Mouse (Mus musculus) NIH3T3 (cell line): ENCODE data around the gene Prkcd.

Experiments
- DNase-seq: peaks from one replicate; pipeline ENCODE4 v3.0.0-alpha.2; 2012; ENCODE audit warnings: low read depth

Prkcd gene

GRCm38 (mm10) chr14:30625856-30626726 lies at the start of gene Prkcd:
Prkcd (minus strand) TSS chr14:30626210.
- peak; percentile 86 for DNase-seq

- no peak for DNase-seq
Observed at GRCm38 (mm10) chr14:30674947-30675346, 48.9 kb upstream of the Prkcd start.

- DNase-seq, result peak; percentile 94
Observed at GRCm38 (mm10) chr14:30671986-30672312, 45.9 kb upstream of the Prkcd start.

DNA sequence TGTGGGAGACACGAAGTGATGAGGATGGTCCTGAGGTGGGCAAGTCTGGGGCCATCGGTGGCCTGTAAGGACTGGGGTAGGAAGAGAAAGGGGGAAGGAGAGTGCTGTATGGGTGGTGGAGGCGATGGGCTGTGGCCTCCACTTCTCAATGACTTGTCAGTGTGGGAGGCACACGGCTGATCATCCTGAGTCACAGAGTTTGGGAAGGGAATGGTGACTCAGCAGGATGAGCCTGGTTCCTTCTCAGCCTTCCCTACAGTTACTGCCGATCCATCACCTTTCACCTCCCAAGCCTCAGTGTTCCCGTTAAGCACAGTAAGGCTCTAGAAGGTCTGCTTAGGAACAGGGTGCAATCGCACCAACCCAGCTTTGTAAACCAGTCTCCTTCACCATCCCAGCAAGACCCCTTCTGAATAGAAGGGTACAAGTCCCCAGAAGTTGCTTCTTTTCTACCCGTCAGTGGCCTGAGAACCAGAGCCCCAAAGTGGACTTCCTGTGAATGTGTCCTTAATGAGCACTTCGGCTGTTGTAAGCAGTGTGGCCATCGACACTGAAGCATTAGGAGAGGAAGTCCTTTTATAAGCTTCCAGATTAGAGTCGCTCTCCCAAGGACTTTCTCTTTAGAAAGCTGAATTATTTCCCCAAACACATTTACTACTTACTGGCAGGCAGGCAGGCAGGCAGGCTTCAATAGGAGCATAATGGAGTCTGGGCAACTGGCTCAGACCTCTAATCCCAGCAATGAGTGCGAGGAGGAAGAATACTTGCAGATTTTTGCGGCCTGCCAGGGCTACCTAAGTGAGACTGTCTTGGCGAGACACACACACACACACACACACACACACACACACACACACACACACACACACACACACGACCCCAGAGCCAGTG lies 45.3 kb upstream of the Prkcd start:
- DNase-seq, result peak; percentile 68

DNA sequence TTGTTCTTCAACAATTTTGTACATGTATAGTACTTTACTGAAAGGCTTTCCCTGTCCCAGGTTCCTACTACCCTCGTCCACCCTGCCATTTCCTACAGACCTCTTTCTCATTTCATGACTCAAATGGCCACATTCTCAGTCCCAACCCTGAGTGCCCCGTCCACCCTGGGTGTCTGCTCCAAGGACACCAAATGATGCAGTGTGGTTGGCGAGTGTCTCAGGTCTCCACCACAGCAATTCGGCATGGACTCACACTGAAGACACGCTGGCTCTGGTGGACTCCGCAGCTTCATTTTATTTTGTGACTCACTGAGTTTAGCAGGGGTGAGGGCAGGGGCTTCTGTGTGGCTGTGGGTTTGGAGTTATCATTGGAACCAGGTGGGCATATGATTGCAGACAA lies 44.2 kb upstream of the Prkcd start:
- DNase-seq, result no peak

- peak; percentile 27 for DNase-seq
Observed at GRCm38 (mm10) chr14:30666604-30667003, 40.6 kb upstream of the Prkcd start.

DNA sequence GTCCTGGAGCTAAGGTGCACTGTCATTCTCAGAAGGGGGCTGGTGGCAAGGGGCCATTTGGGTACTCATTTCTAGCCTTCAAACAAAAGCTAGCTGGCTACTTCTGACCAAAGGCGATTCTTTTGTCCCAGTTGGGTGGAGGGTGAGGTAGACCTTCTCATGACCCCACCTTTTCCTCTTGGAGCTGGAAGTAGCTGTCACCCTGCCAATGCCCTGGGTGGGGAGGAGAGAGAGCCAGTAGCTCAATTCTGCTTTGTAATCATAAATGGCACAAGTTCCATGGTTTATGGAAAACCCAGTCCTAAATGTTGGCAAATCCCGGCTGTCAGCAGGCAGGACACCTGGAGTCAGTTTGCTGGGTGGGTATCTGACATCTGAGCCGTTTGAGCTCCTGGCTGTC lies 40.1 kb upstream of the Prkcd start:
- no peak for DNase-seq

- no peak for DNase-seq
Observed at GRCm38 (mm10) chr14:30655531-30655930, 29.5 kb upstream of the Prkcd start.

DNA sequence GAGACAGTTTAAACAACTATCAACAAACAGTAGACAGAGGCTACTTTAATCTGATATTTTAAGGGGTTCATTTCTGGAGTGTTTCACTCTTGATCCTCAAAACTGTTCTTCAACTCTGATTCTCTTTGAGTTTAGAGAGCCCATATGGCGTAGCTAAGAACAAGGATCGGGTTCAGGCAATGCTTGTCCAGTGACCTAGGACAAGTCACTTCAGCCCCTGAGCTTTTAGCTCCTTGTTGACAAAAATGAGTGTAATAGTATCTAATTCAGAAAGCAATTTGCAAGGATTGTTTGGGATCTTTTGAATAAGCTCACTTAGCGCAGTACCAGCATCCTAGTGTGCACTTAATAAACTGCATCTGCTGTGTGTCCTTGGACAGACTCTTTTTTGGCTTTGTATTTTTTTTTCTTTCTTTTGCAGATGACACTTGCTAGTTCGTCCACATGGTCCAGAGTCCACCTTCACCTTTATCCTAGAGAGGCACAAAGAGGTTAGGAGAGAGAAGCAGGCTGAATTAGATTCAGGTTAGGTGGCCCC lies 28.8 kb upstream of the Prkcd start:
- DNase-seq, result no peak

- peak; percentile 97 for DNase-seq
Observed at GRCm38 (mm10) chr14:30653943-30654659, 28.1 kb upstream of the Prkcd start, which contains the start of gene Rft1. Rft1 (plus strand) TSS chr14:30654360.

DNA sequence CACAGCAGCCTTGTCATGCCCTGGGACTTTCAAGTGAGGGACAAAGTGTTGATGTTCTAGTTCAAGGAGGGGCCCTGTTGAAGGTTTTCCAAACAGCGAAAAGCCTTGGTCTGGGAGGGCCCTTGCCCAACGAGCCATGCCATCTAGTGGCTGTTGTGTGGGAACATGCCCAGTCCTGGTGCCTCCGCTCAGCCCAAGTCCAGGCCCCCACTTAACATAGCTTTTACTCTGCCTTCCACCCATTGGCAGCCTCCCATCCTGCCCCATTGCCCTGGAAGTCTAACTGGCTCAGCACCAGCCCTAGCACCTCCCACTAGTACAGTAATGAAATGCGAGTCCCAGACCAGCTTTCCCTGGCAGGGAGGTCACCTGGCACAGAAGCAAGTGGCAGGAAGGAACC lies 25.0 kb upstream of the Prkcd start:
- DNase-seq, result peak; percentile 84

GRCm38 (mm10) chr14:30649745-30650144 lies 23.7 kb upstream of the Prkcd start:
- DNase-seq, result no peak

GRCm38 (mm10) chr14:30648478-30648877 lies 22.5 kb upstream of the Prkcd start:
- DNase-seq, result no peak

- no peak for DNase-seq
Observed at GRCm38 (mm10) chr14:30646486-30646885, 20.5 kb upstream of the Prkcd start.

DNA sequence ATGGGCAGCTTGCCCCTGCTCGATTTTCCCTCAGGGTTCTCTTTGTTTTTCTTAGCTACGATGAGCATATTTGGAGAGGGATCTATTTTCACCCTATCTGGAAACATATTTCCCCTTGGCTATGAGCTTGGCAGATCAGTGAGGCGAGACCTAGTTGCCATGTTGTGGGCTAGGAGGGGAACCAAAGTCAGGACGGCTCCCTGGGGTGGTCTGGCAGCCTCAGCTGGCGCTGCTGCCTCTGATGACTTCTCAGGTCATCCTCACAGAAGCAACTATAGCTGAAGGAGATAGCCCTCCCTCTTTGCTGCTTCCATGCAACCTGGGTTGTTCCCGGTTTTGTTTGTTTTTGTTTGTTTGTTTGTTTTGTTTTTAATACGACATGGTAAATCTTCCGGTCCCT lies 19.1 kb upstream of the Prkcd start:
- peak; percentile 40 for DNase-seq

- peak; percentile 72 for DNase-seq
Observed at GRCm38 (mm10) chr14:30644026-30644425, 18.0 kb upstream of the Prkcd start.

- no peak for DNase-seq
Observed at GRCm38 (mm10) chr14:30641748-30642147, 15.7 kb upstream of the Prkcd start.

- no peak for DNase-seq
Observed at GRCm38 (mm10) chr14:30638686-30639085, 12.7 kb upstream of the Prkcd start.

GRCm38 (mm10) chr14:30638009-30638408 lies 12.0 kb upstream of the Prkcd start:
- DNase-seq, result no peak

- DNase-seq, result peak; percentile 56
Observed at GRCm38 (mm10) chr14:30637087-30637486, 11.1 kb upstream of the Prkcd start.

DNA sequence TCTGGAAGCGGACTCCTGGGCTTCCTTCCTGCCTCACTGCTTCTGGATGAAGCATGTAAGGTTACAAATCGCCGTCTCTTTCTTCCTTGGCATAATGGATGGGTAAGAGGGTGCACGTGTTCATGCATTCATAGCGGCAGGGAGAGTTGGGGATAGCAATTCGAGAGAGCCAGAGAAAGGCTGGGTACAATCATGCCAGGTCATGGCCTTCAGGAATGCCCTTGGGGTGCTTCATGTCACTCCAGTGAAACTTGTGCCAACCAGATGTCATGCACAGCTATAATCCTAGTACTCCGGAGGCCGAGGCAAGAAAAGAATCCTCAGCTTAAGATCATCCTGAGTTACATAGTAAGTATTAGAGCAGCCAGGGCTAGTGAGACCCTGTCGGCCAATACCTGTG lies 10.5 kb upstream of the Prkcd start:
- no peak for DNase-seq
